Mouse (Mus musculus): ENCODE results near the gene Edn1. TPM values are rescaled to one million over a fixed set of nuclear protein-coding genes. Genes with fewer than 3 reads are reported as not detected.
A peak's percentile ranks its signal among the peaks of the same experiment; 100 is the strongest.

Gene Edn1
- 0.18 and 0.33 TPM in 2 replicates for polyA plus RNA-seq (2012; rRNA removed)
- 0.14 and 0.39 TPM in 2 replicates for polyA plus RNA-seq (2014; fragmentation: Nextera tagmentation; extraction: Ambion mirVana)

- H3K9ac ChIP-seq (replicated peaks) = no peak within 1 kb of the TSS
- H3K4me3 ChIP-seq (ENCODE audit: insufficient read depth in 1 of 2, low read depth in 2 of 2, low read length in 2 of 2) = peak within 1 kb of the TSS; percentile 35 to 36; a peak in 3 of 4 replicates
- H3K9me3 ChIP-seq (ENCODE audit: control insufficient read depth, low read length) = no peaks in the 10 kb centered on the region
- H3K36me3 ChIP-seq (replicated peaks; ENCODE audit: control insufficient read depth, insufficient read depth, low read depth) = no peaks in the 10 kb centered on the region
- no peak within 1 kb of the TSS for H3K27ac ChIP-seq
- ATAC-seq (ENCODE audit: insufficient read depth) = 0 out of 2 replicates have a peak, but pooled peaks have one; percentile 28
- WGBS (ENCODE audit: insufficient replicate concordance) = under 1% methylated on average over 26 of the region's 26 CpGs
- DNase-seq (ENCODE audit: low read depth in 3 of 3, low spot score in 3 of 3) = peak; percentile 17 to 31 (median 19)
- peaks cover 26% of the 10 kb centered on the region for H3K27me3 ChIP-seq (ENCODE audit: control insufficient read depth, insufficient read depth, low read length)
- TF ChIP-seq CTCF (IDR thresholded peaks at IDR 0.05; ENCODE audit: low read depth) = no peak
- no peak for TF ChIP-seq EP300 (IDR thresholded peaks at IDR 0.05; ENCODE audit: low read depth)
- H3K4me1 ChIP-seq (replicated peaks; ENCODE audit: control insufficient read depth in 2 of 2, insufficient read depth in 2 of 2, low read length in 1 of 2) = no peaks in the 10 kb centered on the region; a peak in 2 of 4 replicates
- peak within 1 kb of the TSS; percentile 50 for H3K4me2 ChIP-seq (ENCODE audit: low read depth)
These were observed at the start of gene Edn1 for GRCm38 (mm10) chr13:42301161-42301721. Gene Edn1, plus strand, starts transcription at chr13:42301476.

GRCm38 (mm10) chr13:42253821-42254220, 47.5 kb upstream of the Edn1 start:
- no peaks in the 10 kb centered on the region for H3K4me1 ChIP-seq (replicated peaks; ENCODE audit: control insufficient read depth in 2 of 2, insufficient read depth in 2 of 2, low read length in 1 of 2)
- no peak overlapping the region for H3K4me3 ChIP-seq (ENCODE audit: insufficient read depth in 1 of 2, low read depth in 2 of 2, low read length in 2 of 2)
- no peak overlapping the region for H3K4me2 ChIP-seq (ENCODE audit: low read depth)
- H3K27me3 ChIP-seq (ENCODE audit: control insufficient read depth, insufficient read depth, low read length) = no peaks in the 10 kb centered on the region
- TF ChIP-seq CTCF (IDR thresholded peaks at IDR 0.05; ENCODE audit: low read depth) = no peak
- no peak for TF ChIP-seq EP300 (IDR thresholded peaks at IDR 0.05; ENCODE audit: low read depth)
- no peaks in the 10 kb centered on the region for H3K36me3 ChIP-seq (replicated peaks; ENCODE audit: control insufficient read depth, insufficient read depth, low read depth)
- WGBS (ENCODE audit: insufficient replicate concordance) = 14% methylated on average over 5 of the region's 5 CpGs
- no peak overlapping the region for H3K9ac ChIP-seq (replicated peaks)
- no peaks in the 10 kb centered on the region for H3K9me3 ChIP-seq (ENCODE audit: control insufficient read depth, low read length)
- H3K27ac ChIP-seq = no peak overlapping the region
- ATAC-seq (ENCODE audit: insufficient read depth) = no peak
- DNase-seq (ENCODE audit: low read depth in 3 of 3, low spot score in 3 of 3) = no peak

- WGBS (ENCODE audit: insufficient replicate concordance) = 13% methylated on average over 1 of the region's 1 CpGs
- Histone ChIP-seq H3K27me3 (ENCODE audit: control insufficient read depth, insufficient read depth, low read length) (no peaks in the 10 kb centered on the region), H3K27ac (no peak overlapping the region), H3K4me2 (ENCODE audit: low read depth) (no peak overlapping the region), H3K4me1 (replicated peaks; ENCODE audit: control insufficient read depth in 2 of 2, insufficient read depth in 2 of 2, low read length in 1 of 2) (no peaks in the 10 kb centered on the region), H3K36me3 (replicated peaks; ENCODE audit: control insufficient read depth, insufficient read depth, low read depth) (no peaks in the 10 kb centered on the region), H3K9ac (replicated peaks) (no peak overlapping the region), H3K9me3 (ENCODE audit: control insufficient read depth, low read length) (no peaks in the 10 kb centered on the region), H3K4me3 (ENCODE audit: insufficient read depth in 1 of 2, low read depth in 2 of 2, low read length in 2 of 2) (no peak overlapping the region)
- TF ChIP-seq EP300 (IDR thresholded peaks at IDR 0.05; ENCODE audit: low read depth) = no peak
- no peak for TF ChIP-seq CTCF (IDR thresholded peaks at IDR 0.05; ENCODE audit: low read depth)
- ATAC-seq (ENCODE audit: insufficient read depth) (no peak), DNase-seq (ENCODE audit: low read depth in 3 of 3, low spot score in 3 of 3) (no peak)
These were observed 46.2 kb upstream of the Edn1 start for GRCm38 (mm10) chr13:42255105-42255504.

- Histone ChIP-seq H3K27ac (no peak overlapping the region), H3K36me3 (replicated peaks; ENCODE audit: control insufficient read depth, insufficient read depth, low read depth) (no peaks in the 10 kb centered on the region)
- ATAC-seq (ENCODE audit: insufficient read depth) = no peak
These were observed 42.9 kb upstream of the Edn1 start for GRCm38 (mm10) chr13:42258422-42258821.

GRCm38 (mm10) chr13:42260667-42261066, 40.6 kb upstream of the Edn1 start:
- TF ChIP-seq EP300 (IDR thresholded peaks at IDR 0.05; ENCODE audit: low read depth) (no peak), CTCF (IDR thresholded peaks at IDR 0.05; ENCODE audit: low read depth) (no peak)
- DNase-seq (ENCODE audit: low read depth in 3 of 3, low spot score in 3 of 3) = no peak
- H3K4me2 ChIP-seq (ENCODE audit: low read depth) = no peak overlapping the region
- 57% methylated on average over 6 of the region's 6 CpGs for WGBS (ENCODE audit: insufficient replicate concordance)
- H3K27ac ChIP-seq = no peak overlapping the region
- H3K4me3 ChIP-seq (ENCODE audit: insufficient read depth in 1 of 2, low read depth in 2 of 2, low read length in 2 of 2) = no peak overlapping the region
- H3K36me3 ChIP-seq (replicated peaks; ENCODE audit: control insufficient read depth, insufficient read depth, low read depth) = no peaks in the 10 kb centered on the region
- H3K9me3 ChIP-seq (ENCODE audit: control insufficient read depth, low read length) = no peaks in the 10 kb centered on the region
- H3K9ac ChIP-seq (replicated peaks) = no peak overlapping the region
- H3K4me1 ChIP-seq (replicated peaks; ENCODE audit: control insufficient read depth in 2 of 2, insufficient read depth in 2 of 2, low read length in 1 of 2) = no peaks in the 10 kb centered on the region
- ATAC-seq (ENCODE audit: insufficient read depth) = no peak
- no peaks in the 10 kb centered on the region for H3K27me3 ChIP-seq (ENCODE audit: control insufficient read depth, insufficient read depth, low read length)

More at GRCm38 (mm10) chr13:42258422-42258821, 42.9 kb upstream of the Edn1 start:
- DNase-seq (ENCODE audit: low read depth in 3 of 3, low spot score in 3 of 3) = peak in 1 of 3 experiments; percentile 22
- H3K4me3 ChIP-seq (ENCODE audit: insufficient read depth in 1 of 2, low read depth in 2 of 2, low read length in 2 of 2) = no peak overlapping the region
- H3K9me3 ChIP-seq (ENCODE audit: control insufficient read depth, low read length) = no peaks in the 10 kb centered on the region
- no peaks in the 10 kb centered on the region for H3K4me1 ChIP-seq (replicated peaks; ENCODE audit: control insufficient read depth in 2 of 2, insufficient read depth in 2 of 2, low read length in 1 of 2)
- H3K4me2 ChIP-seq (ENCODE audit: low read depth) = no peak overlapping the region
- 37% methylated on average over 5 of the region's 5 CpGs for WGBS (ENCODE audit: insufficient replicate concordance)
- TF ChIP-seq CTCF (IDR thresholded peaks at IDR 0.05; ENCODE audit: low read depth) = no peak
- no peak for TF ChIP-seq EP300 (IDR thresholded peaks at IDR 0.05; ENCODE audit: low read depth)
- H3K27me3 ChIP-seq (ENCODE audit: control insufficient read depth, insufficient read depth, low read length) = no peaks in the 10 kb centered on the region
- H3K9ac ChIP-seq (replicated peaks) = no peak overlapping the region

Data from liver, embryonic 14.5 days (tissue).